Mouse (Mus musculus): ENCODE measurements around the gene Lpcat1.

The Lpcat1 gene

GRCm38 (mm10) chr13:73446943-73447342 lies 20.1 kb upstream of the Lpcat1 start:
- no peak for DNase-seq (ENCODE audit: low spot score)

GRCm38 (mm10) chr13:73447478-73447877 lies 19.5 kb upstream of the Lpcat1 start:
- DNase-seq (ENCODE audit: low spot score) = no peak

GRCm38 (mm10) chr13:73448201-73448600 lies 18.8 kb upstream of the Lpcat1 start:
- DNase-seq (ENCODE audit: low spot score) = no peak

- DNase-seq (ENCODE audit: low spot score) = no peak
These were observed 18.3 kb upstream of the Lpcat1 start for GRCm38 (mm10) chr13:73448723-73449122.

GRCm38 (mm10) chr13:73453503-73454217 lies 13.3 kb upstream of the Lpcat1 start:
- no peak for DNase-seq (ENCODE audit: low spot score)

GRCm38 (mm10) chr13:73455328-73455727 lies 11.7 kb upstream of the Lpcat1 start:
- DNase-seq (ENCODE audit: low spot score) = no peak

- DNase-seq (ENCODE audit: low spot score) = no peak
These were observed 9.7 kb upstream of the Lpcat1 start for GRCm38 (mm10) chr13:73457301-73457700.

- DNase-seq (ENCODE audit: low spot score) = no peak
These were observed 9.3 kb upstream of the Lpcat1 start for GRCm38 (mm10) chr13:73457741-73458140.

GRCm38 (mm10) chr13:73458719-73459118 lies 8.3 kb upstream of the Lpcat1 start:
- no peak for DNase-seq (ENCODE audit: low spot score)

- DNase-seq (ENCODE audit: low spot score) = no peak
These were observed 7.7 kb upstream of the Lpcat1 start for GRCm38 (mm10) chr13:73459189-73459850.

- DNase-seq (ENCODE audit: low spot score) = no peak
These were observed 5.4 kb upstream of the Lpcat1 start for GRCm38 (mm10) chr13:73461551-73461950.

GRCm38 (mm10) chr13:73465156-73465555 lies 1.8 kb upstream of the Lpcat1 start:
- no peak for DNase-seq (ENCODE audit: low spot score)

GRCm38 (mm10) chr13:73466411-73466810 lies 586 bp upstream of the Lpcat1 start:
- DNase-seq (ENCODE audit: low spot score) = no peak

- DNase-seq (ENCODE audit: low spot score) = peak; percentile 47
These were observed 632 bp downstream of the Lpcat1 start for GRCm38 (mm10) chr13:73467421-73468237.

- DNase-seq (ENCODE audit: low spot score) = no peak
These were observed 1.8 kb downstream of the Lpcat1 start for GRCm38 (mm10) chr13:73468834-73469233.

GRCm38 (mm10) chr13:73469257-73469967 lies 2.4 kb downstream of the Lpcat1 start:
- DNase-seq (ENCODE audit: low spot score) = no peak

- no peak for DNase-seq (ENCODE audit: low spot score)
These were observed 5.5 kb downstream of the Lpcat1 start for GRCm38 (mm10) chr13:73472481-73472880.

- DNase-seq (ENCODE audit: low spot score) = no peak
These were observed 6.7 kb downstream of the Lpcat1 start for GRCm38 (mm10) chr13:73473746-73474145.

GRCm38 (mm10) chr13:73474163-73474562 lies 7.2 kb downstream of the Lpcat1 start:
- DNase-seq (ENCODE audit: low spot score) = no peak

- no peak for DNase-seq (ENCODE audit: low spot score)
These were observed 8.3 kb downstream of the Lpcat1 start for GRCm38 (mm10) chr13:73475058-73475980.

- no peak for DNase-seq (ENCODE audit: low spot score)
These were observed 9.3 kb downstream of the Lpcat1 start for GRCm38 (mm10) chr13:73476259-73476658.

Measured in ovary, postnatal 36 days (tissue).